In genomic region chr1:157439973-157440641, GRCm38 (mm10) we compare ENCODE assay signal across 8 mouse cellular contexts. TPM values are rescaled to one million over a fixed set of nuclear protein-coding genes. Genes with fewer than 3 reads are reported as not detected.
A peak's percentile ranks its signal among the peaks of the same experiment; 100 is the strongest.
DNase-seq lines count a peak whose midpoint lies in the region; ATAC-seq and TF ChIP-seq lines count a peak whose summit lies in the region.

No protein-coding gene starts in this region.

- peaks cover 53% of the 10 kb centered on the region for H3K4me1 ChIP-seq in E14TG2a.4 (replicated peaks; ENCODE audit: low read depth, low read length)
- H3K4me1 ChIP-seq in forebrain, embryonic 13.5 days: peaks cover 56% of the 10 kb centered on the region
- H3K4me1 ChIP-seq in midbrain, embryonic 10.5 days: peaks cover 65% of the 10 kb centered on the region

- H3K27me3 ChIP-seq in E14TG2a.4 (ENCODE audit: insufficient read depth, low read length): no peaks in the 10 kb centered on the region
- H3K27me3 ChIP-seq in forebrain, embryonic 13.5 days: no peaks in the 10 kb centered on the region
- peaks cover 9% of the 10 kb centered on the region for H3K27me3 ChIP-seq in midbrain, embryonic 10.5 days (ENCODE audit: low read depth, poor library complexity, severe bottlenecking)

- no peak overlapping the region for H3K9ac ChIP-seq in forebrain, embryonic 13.5 days

- peak overlapping the region; percentile 81 for H3K27ac ChIP-seq in forebrain, embryonic 13.5 days
- peak overlapping the region; percentile 84 for H3K27ac ChIP-seq in midbrain, embryonic 10.5 days (replicated peaks)

- no peaks in the 10 kb centered on the region for H3K9me3 ChIP-seq in E14TG2a.4 (ENCODE audit: low read length)
- H3K9me3 ChIP-seq in forebrain, embryonic 13.5 days (replicated peaks): no peaks in the 10 kb centered on the region
- no peaks in the 10 kb centered on the region for H3K9me3 ChIP-seq in midbrain, embryonic 10.5 days (replicated peaks)

- no peaks in the 10 kb centered on the region for H3K36me3 ChIP-seq in E14TG2a.4 (ENCODE audit: insufficient read depth, low read length)
- H3K36me3 ChIP-seq in forebrain, embryonic 13.5 days (ENCODE audit: poor library complexity, severe bottlenecking): no peaks in the 10 kb centered on the region
- H3K36me3 ChIP-seq in midbrain, embryonic 10.5 days: no peaks in the 10 kb centered on the region

- peak overlapping the region; percentile 46 for H3K4me2 ChIP-seq in forebrain, embryonic 13.5 days

- ATAC-seq in forebrain, embryonic 13.5 days: peak; percentile 83

- TF ChIP-seq CTCF in E14TG2a.4 (conservative IDR thresholded peaks at IDR 0.05; ENCODE audit: low read length): no peak

- H3K4me3 ChIP-seq in E14TG2a.4 (replicated peaks; ENCODE audit: low read length): peak overlapping the region; percentile 49
- H3K4me3 ChIP-seq in forebrain, embryonic 13.5 days: 0 out of 2 replicates have a peak overlapping the region, but pooled peaks have one; percentile 16
- peak overlapping the region; percentile 38 for H3K4me3 ChIP-seq in midbrain, embryonic 10.5 days

- DNase-seq in cerebellum, adult 9-11 months: peak; percentile 2
- no peak for DNase-seq in cerebellum, postnatal 4 days (ENCODE audit: low spot score in 2 of 2)
- peak; percentile 82 for DNase-seq in midbrain, embryonic 10.5 days (ENCODE audit: low spot score)
- no peak for DNase-seq in adrenal gland, adult 8-10 months
- DNase-seq in layer of hippocampus, postnatal 14 days (ENCODE audit: low spot score in 2 of 2): no peak
- DNase-seq in gastrocnemius, postnatal 10 days: no peak

- WGBS in forebrain, embryonic 13.5 days: under 1% methylated on average over 14 of the region's 14 CpGs
- WGBS in midbrain, embryonic 10.5 days: 1% methylated on average over 14 of the region's 14 CpGs

RNA-seq across cellular contexts. Expression of gene Cryzl2, which starts 18.3 kb away (rescaled TPM):
- polyA plus RNA-seq in forebrain, embryonic 13.5 days (2015; fragmentation: Nextera tagmentation; extraction: Ambion mirVana): 5.8 and 6.6 TPM in 2 replicates
- polyA plus RNA-seq in midbrain, embryonic 10.5 days (2016; fragmentation: Nextera tagmentation; extraction: Ambion mirVana): 6.4 and 7.3 TPM in 2 replicates
- 10 to 100 TPM; 46.8 to 92.3 (median 64.6) TPM for total RNA-seq in adrenal gland, adult 8-10 months (2022)
- total RNA-seq in layer of hippocampus, postnatal 14 days (2021): 1 to 10 TPM; 3.9 to 4.2 TPM
- total RNA-seq in gastrocnemius, postnatal 10 days (2021): 1 to 10 TPM; 2.8 to 3.9 TPM

RNA-seq across cellular contexts. Expression of gene Rasal2, which starts 27.7 kb away (rescaled TPM):
- 31.0 and 33.7 TPM in 2 replicates for polyA plus RNA-seq in forebrain, embryonic 13.5 days (2015; fragmentation: Nextera tagmentation; extraction: Ambion mirVana)
- 8.8 and 16.5 TPM in 2 replicates for polyA plus RNA-seq in midbrain, embryonic 10.5 days (2016; fragmentation: Nextera tagmentation; extraction: Ambion mirVana)
- 10 to 100 TPM; 15.1 to 25.1 (median 20.3) TPM for total RNA-seq in adrenal gland, adult 8-10 months (2022)
- 10 to 100 TPM; 63.1 to 64.1 TPM for total RNA-seq in layer of hippocampus, postnatal 14 days (2021)
- total RNA-seq in gastrocnemius, postnatal 10 days (2021): 10 to 100 TPM; 13.1 to 17.4 TPM

Comparison
In these comparisons a context has a peak if more than half of its experiments do, and no peak if none do; other contexts are left out.
1. DNase-seq: peak in cerebellum, adult 9-11 months (single experiment) and midbrain, embryonic 10.5 days (single experiment); none in cerebellum, postnatal 4 days (0 of 2), adrenal gland, adult 8-10 months (single experiment), layer of hippocampus, postnatal 14 days (0 of 2) and gastrocnemius, postnatal 10 days (single experiment).
2. RNA of gene Cryzl2, which starts 18.3 kb away (total RNA-seq): 46.8 to 92.3 TPM in adrenal gland, adult 8-10 months; 3.9 to 4.2 TPM in layer of hippocampus, postnatal 14 days and 2.8 to 3.9 TPM in gastrocnemius, postnatal 10 days; every median in the first group is over 4 times any median in the second.
3. Peak in every context shown above with its lines, with median percentiles within 50 percentile points of each other: H3K4me3 ChIP-seq.